Mouse (Mus musculus) neural tube, embryonic 15.5 days (tissue): ENCODE measurements around the gene Ptgdr2. TPM values are rescaled to one million over a fixed set of nuclear protein-coding genes. Genes with fewer than 3 reads are reported as not detected.

Experiments
- ATAC-seq: fragments of 200-750 bp; cut with Nextera tagmentation; 2 replicates; pipeline ENCODE4 v1.8.0; 2017; ENCODE audit warnings: mild to moderate bottlenecking, moderate TSS enrichment, moderate library complexity; ENCODE audit not compliant: low FRiP score
- H3K27ac ChIP-seq: fragments of 300-500 bp; sonication (generic); replicated peaks from 2 replicates; pipeline ENCODE4 v1.5.1; 2015; ENCODE audit warnings: mild to moderate bottlenecking, inconsistent platforms
- H3K27me3 ChIP-seq: fragments of 300-500 bp; sonication (generic); replicated peaks from 2 replicates; pipeline ENCODE4 v1.6.1; 2015; ENCODE audit warnings: inconsistent platforms
- H3K36me3 ChIP-seq: fragments of 300-500 bp; sonication (generic); 2 replicates; pipeline ENCODE4 v1.6.1; 2015; ENCODE audit warnings: inconsistent platforms
- H3K4me1 ChIP-seq: fragments of 300-500 bp; sonication (generic); 2 replicates; pipeline ENCODE4 v1.6.1; 2015; ENCODE audit warnings: inconsistent platforms
- H3K4me2 ChIP-seq: fragments of 300-500 bp; sonication (generic); 2 replicates; pipeline ENCODE4 v1.6.1; 2015; ENCODE audit warnings: inconsistent platforms, mild to moderate bottlenecking, moderate library complexity
- H3K4me3 ChIP-seq: fragments of 300-500 bp; sonication (generic); replicated peaks from 2 replicates; pipeline ENCODE4 v1.5.1; 2015; ENCODE audit warnings: mild to moderate bottlenecking, inconsistent platforms
- H3K9ac ChIP-seq: fragments of 300-500 bp; sonication (generic); replicated peaks from 2 replicates; pipeline ENCODE4 v1.6.1; 2015; ENCODE audit warnings: mild to moderate bottlenecking, inconsistent platforms
- H3K9me3 ChIP-seq: fragments of 300-500 bp; sonication (generic); replicated peaks from 2 replicates; pipeline ENCODE4 v1.6.1; 2016; ENCODE audit warnings: inconsistent platforms
- WGBS: fragments of 180-500 bp; shearing (Covaris S2); methylation state at CpG from one replicate; pipeline ENCODE4 v1.1.7; 2015; ENCODE audit warnings: mixed read lengths; 5-methylcytosine and 5-hydroxymethylcytosine counted together
- polyA plus RNA-seq: library from polyadenylated mRNA; unstranded; fragments of >200 nt; fragmentation: Nextera tagmentation; extraction: Ambion mirVana; gene quantifications from 2 replicates; pipeline ENCODE4 v1.2.1, GENCODE M21; 2015

Ptgdr2 gene
- polyA plus RNA-seq, 1 experiment from 2014 or later = not detected

DNA sequence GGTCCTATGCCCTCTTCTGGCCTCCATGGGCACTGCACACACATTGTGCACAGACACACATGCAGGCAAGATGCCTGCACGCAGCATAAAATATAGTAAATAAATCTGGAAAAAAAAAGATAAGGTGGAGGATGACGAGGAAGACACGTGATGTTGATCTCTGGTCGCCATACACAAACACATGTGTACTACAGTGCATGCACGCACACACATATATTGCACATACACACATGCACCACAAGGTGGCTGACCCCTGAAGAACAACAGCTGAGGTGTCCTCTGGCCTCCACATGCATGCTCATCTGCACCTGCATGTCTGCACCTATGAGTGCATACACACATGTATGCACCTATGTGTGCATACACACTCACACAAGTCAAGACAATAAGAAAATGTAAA is 883 bp upstream of the Ptgdr2 start:
- no peak overlapping the region for H3K9ac ChIP-seq
- WGBS = 93% methylated on average over 5 of the region's 5 CpGs

GRCm38 (mm10) chr19:10938771-10939170 is 1.8 kb downstream of the Ptgdr2 start:
- Histone ChIP-seq H3K4me2 (no peak overlapping the region), H3K36me3 (peaks cover 10% of the 10 kb centered on the region), H3K27ac (no peak overlapping the region), H3K9me3 (no peaks in the 10 kb centered on the region), H3K9ac (no peak overlapping the region), H3K27me3 (no peaks in the 10 kb centered on the region), H3K4me3 (no peak overlapping the region), H3K4me1 (peaks cover 18% of the 10 kb centered on the region)
- ATAC-seq = no peak
- WGBS = 63% methylated on average over 3 of the region's 3 CpGs

More for the DNA sequence above, 883 bp upstream of the Ptgdr2 start:
- Histone ChIP-seq H3K4me3 (no peak overlapping the region), H3K27ac (no peak overlapping the region), H3K36me3 (no peaks in the 10 kb centered on the region), H3K9me3 (no peaks in the 10 kb centered on the region), H3K4me2 (no peak overlapping the region), H3K4me1 (peaks cover 13% of the 10 kb centered on the region), H3K27me3 (no peaks in the 10 kb centered on the region)
- ATAC-seq = no peak

GRCm38 (mm10) chr19:10940097-10940800 is 3.3 kb downstream of the Ptgdr2 start:
- Histone ChIP-seq H3K4me3 (peak overlapping the region; percentile 38), H3K4me1 (peaks cover 18% of the 10 kb centered on the region), H3K27ac (peak overlapping the region; percentile 73), H3K27me3 (no peaks in the 10 kb centered on the region), H3K36me3 (peaks cover 25% of the 10 kb centered on the region), H3K4me2 (peak overlapping the region; percentile 84), H3K9me3 (no peaks in the 10 kb centered on the region), H3K9ac (peak overlapping the region; percentile 50)
- peak; percentile 93 for ATAC-seq
- WGBS = 18% methylated on average over 37 of the region's 37 CpGs

GRCm38 (mm10) chr19:10940801-10941457 is 4.0 kb downstream of the Ptgdr2 start:
- peak overlapping the region; percentile 73 for H3K27ac ChIP-seq
- no peaks in the 10 kb centered on the region for H3K27me3 ChIP-seq
- H3K4me3 ChIP-seq = peak overlapping the region; percentile 38
- ATAC-seq = peak; percentile 87
- peak overlapping the region; percentile 84 for H3K4me2 ChIP-seq
- H3K9ac ChIP-seq = peak overlapping the region; percentile 50
- H3K4me1 ChIP-seq = peaks cover 18% of the 10 kb centered on the region
- WGBS = 3% methylated on average over 40 of the region's 40 CpGs
- no peaks in the 10 kb centered on the region for H3K9me3 ChIP-seq
- H3K36me3 ChIP-seq = peaks cover 25% of the 10 kb centered on the region

GRCm38 (mm10) chr19:10943955-10944354 is 7.0 kb downstream of the Ptgdr2 start:
- no peak overlapping the region for H3K4me3 ChIP-seq

DNA sequence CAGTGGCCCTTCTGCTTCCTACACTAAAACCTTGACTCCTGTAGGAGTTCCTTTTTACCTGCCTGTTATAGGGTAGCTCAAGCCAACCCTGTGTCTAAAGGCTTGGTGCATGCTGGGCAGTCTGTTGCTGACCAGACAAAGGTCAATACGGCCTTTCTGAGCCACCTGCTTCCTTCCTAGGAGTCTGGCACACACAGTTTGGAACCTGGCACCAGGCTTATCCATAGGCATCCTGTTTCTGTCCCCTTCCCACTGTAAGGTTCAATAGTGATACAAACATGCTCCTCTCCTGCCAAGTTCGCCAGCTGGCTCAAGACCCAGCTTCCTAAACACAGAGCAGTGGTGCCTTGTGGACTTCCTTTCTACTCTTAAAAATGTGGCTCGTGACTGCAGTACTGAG is 9.5 kb downstream of the Ptgdr2 start:
- no peak overlapping the region for H3K9ac ChIP-seq
- peak overlapping the region; percentile 98 for H3K4me2 ChIP-seq
- H3K4me3 ChIP-seq = no peak overlapping the region
- H3K9me3 ChIP-seq = no peaks in the 10 kb centered on the region
- WGBS = 90% methylated on average over 3 of the region's 3 CpGs
- H3K27ac ChIP-seq = no peak overlapping the region
- no peak for ATAC-seq
- H3K4me1 ChIP-seq = peaks cover 31% of the 10 kb centered on the region
- H3K36me3 ChIP-seq = peaks cover 30% of the 10 kb centered on the region
- H3K27me3 ChIP-seq = no peaks in the 10 kb centered on the region

More at GRCm38 (mm10) chr19:10943955-10944354, 7.0 kb downstream of the Ptgdr2 start:
- no peak for ATAC-seq
- Histone ChIP-seq H3K4me1 (peaks cover 44% of the 10 kb centered on the region), H3K9ac (no peak overlapping the region), H3K27me3 (no peaks in the 10 kb centered on the region), H3K4me2 (no peak overlapping the region), H3K9me3 (no peaks in the 10 kb centered on the region), H3K36me3 (peaks cover 30% of the 10 kb centered on the region), H3K27ac (no peak overlapping the region)
- 86% methylated on average over 3 of the region's 3 CpGs for WGBS

- no peak overlapping the region for H3K27ac ChIP-seq
- H3K4me1 ChIP-seq = peaks cover 30% of the 10 kb centered on the region
- H3K9ac ChIP-seq = peak overlapping the region; percentile 84; the same call in 1 of the 2 replicates
- peak overlapping the region; percentile 98 for H3K4me2 ChIP-seq
- peak overlapping the region; percentile 61 for H3K4me3 ChIP-seq
- H3K36me3 ChIP-seq = peaks cover 30% of the 10 kb centered on the region
- 89% methylated on average over 5 of the region's 5 CpGs for WGBS
- H3K9me3 ChIP-seq = no peaks in the 10 kb centered on the region
- ATAC-seq = no peak
- no peaks in the 10 kb centered on the region for H3K27me3 ChIP-seq
Observed at GRCm38 (mm10) chr19:10947219-10947618, 10.3 kb downstream of the Ptgdr2 start.

DNA sequence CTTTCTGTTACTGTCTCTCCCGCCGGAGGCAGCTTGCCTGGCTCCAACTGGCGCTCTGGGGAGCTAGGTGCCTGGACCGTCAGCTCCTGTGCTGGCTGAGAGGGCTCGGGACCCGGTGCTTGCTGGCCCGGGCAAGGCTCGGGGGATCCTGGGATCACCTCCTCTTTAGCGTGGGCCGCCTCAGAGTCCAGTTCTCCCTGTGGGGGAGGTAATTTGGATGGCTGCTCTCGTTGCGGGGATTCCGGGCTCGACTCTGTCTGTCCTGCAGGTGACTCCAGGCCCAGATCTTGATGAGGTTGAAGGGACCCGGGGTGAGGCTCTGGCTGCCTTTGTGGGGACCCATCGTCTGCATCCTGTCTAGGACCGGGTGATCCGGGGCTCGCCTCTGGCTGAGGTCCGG is 11.5 kb downstream of the Ptgdr2 start:
- Histone ChIP-seq H3K9ac (peak overlapping the region; percentile 84), H3K27ac (no peak overlapping the region), H3K36me3 (peaks cover 23% of the 10 kb centered on the region), H3K27me3 (no peaks in the 10 kb centered on the region), H3K4me2 (peak overlapping the region; percentile 98), H3K4me3 (peak overlapping the region; percentile 61), H3K4me1 (peaks cover 30% of the 10 kb centered on the region), H3K9me3 (no peaks in the 10 kb centered on the region)
- WGBS = 1% methylated on average over 20 of the region's 20 CpGs
- ATAC-seq = peak; percentile 9; the same call in 1 of the 2 replicates

DNA sequence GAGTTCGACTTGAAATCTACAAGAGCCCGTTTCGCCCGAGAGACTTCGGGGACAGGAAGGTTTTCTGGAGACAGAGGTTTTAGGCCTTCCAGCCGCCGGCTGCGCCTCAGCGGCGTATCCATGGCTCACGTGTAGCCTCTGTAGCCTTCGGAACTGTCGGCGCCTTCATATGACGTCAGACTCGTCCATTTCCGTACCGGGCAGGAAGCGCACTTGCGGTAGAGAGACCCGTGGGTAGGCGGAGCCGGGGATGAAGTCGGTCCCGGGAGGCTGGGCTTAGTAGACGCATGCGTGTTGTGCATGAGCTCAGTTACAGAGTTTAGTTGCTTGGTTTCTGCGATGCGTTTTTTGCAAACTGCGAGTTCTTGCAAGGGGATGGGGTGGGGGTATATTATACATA is 12.2 kb downstream of the Ptgdr2 start, which contains the start of gene Ccdc86:
Ccdc86 (minus strand) TSS at position 155 of the 400 bp plus-strand sequence.
- Histone ChIP-seq H3K36me3 (peaks cover 16% of the 10 kb centered on the region), H3K27me3 (no peaks in the 10 kb centered on the region; the same call in 1 of the 2 replicates), H3K4me2 (peak within 1 kb of the TSS; percentile 98), H3K9me3 (no peaks in the 10 kb centered on the region), H3K9ac (peak within 1 kb of the TSS; percentile 84), H3K27ac (peak within 1 kb of the TSS; percentile 54), H3K4me3 (peak within 1 kb of the TSS; percentile 61), H3K4me1 (peaks cover 30% of the 10 kb centered on the region)
- ATAC-seq = peak; percentile 98
- WGBS = under 1% methylated on average over 30 of the region's 30 CpGs

- Histone ChIP-seq H3K27me3 (no peaks in the 10 kb centered on the region; the same call in 1 of the 2 replicates), H3K9ac (peak overlapping the region; percentile 28), H3K4me1 (peaks cover 30% of the 10 kb centered on the region), H3K27ac (peak overlapping the region; percentile 54), H3K36me3 (peaks cover 12% of the 10 kb centered on the region), H3K9me3 (no peaks in the 10 kb centered on the region), H3K4me2 (peak overlapping the region; percentile 98), H3K4me3 (peak overlapping the region; percentile 61)
- 32% methylated on average over 9 of the region's 9 CpGs for WGBS
- peak; percentile 2; the same call in 1 of the 2 replicates for ATAC-seq
Observed at GRCm38 (mm10) chr19:10949558-10949957, 12.6 kb downstream of the Ptgdr2 start.

DNA sequence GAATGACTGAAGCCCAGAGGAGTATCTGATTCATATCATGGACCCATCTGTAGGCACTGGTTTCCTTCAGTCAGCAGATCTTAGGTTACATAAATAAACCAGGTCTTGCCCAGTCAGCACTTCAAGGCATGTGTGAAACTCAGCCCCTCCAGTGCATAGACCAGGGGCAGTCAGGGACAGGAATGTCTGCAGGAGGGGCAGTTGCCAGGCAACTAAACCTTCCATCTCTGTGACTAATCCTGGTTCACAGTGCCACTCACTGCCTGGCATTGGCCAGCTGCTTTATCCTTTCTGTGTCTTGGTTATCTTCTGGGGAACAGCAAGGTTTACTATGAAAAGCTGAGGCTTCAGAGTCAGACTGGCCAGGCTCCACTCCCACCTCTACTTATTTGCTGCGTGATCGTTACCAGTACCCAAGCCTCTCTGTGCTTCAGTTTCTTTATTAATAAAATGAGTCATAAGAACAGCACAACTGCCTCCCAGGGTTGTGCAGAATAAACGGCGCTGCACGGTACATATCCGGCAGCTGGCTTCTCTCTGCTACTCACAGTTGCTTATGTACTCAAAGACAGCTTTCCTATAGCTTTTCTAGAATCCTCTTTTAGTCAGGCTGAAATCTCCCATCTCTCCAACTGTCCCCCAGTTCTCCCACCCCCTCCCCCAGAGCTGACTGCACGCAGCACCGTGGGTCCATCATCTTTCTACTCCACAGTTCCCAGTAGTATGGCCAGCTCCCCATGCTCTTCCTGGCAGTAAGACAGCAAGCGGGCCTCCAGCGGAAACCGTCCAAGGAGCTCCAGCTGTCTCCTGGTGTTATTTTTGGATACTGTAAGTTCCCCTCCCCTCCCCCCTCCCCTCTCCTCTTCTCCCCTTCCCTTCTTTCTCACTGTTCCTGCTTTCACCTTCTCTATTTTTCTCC is 15.3 kb downstream of the Ptgdr2 start:
- Histone ChIP-seq H3K9me3 (no peaks in the 10 kb centered on the region), H3K9ac (no peak overlapping the region), H3K36me3 (no peaks in the 10 kb centered on the region), H3K4me1 (peaks cover 17% of the 10 kb centered on the region), H3K27me3 (no peaks in the 10 kb centered on the region; the same call in 1 of the 2 replicates), H3K4me2 (no peak overlapping the region; the same call in 1 of the 2 replicates), H3K4me3 (no peak overlapping the region), H3K27ac (peak overlapping the region; percentile 23; the same call in 1 of the 2 replicates)
- no peak for ATAC-seq
- 71% methylated on average over 11 of the region's 11 CpGs for WGBS
